Mouse (Mus musculus) limb, embryonic 13.5 days (tissue): ENCODE data around the gene Mdfi. TPM values are rescaled to one million over a fixed set of nuclear protein-coding genes. Genes with fewer than 3 reads are reported as not detected.

ENCODE experiments used
- ATAC-seq: fragments of 200-750 bp; cut with Nextera tagmentation; 2 replicates; pipeline ENCODE4 v1.8.0; 2017; ENCODE audit warnings: low read depth, moderate number of reproducible peaks, moderate TSS enrichment; ENCODE audit not compliant: low FRiP score
- H3K27ac ChIP-seq: fragments of 300-500 bp; sonication (generic); 2 replicates; pipeline ENCODE4 v1.5.1; 2015; ENCODE audit warnings: inconsistent platforms, mild to moderate bottlenecking, moderate library complexity
- H3K27me3 ChIP-seq: fragments of 300-500 bp; sonication (generic); 2 replicates; pipeline ENCODE4 v1.6.1; 2015; ENCODE audit warnings: mild to moderate bottlenecking, inconsistent platforms
- H3K36me3 ChIP-seq: fragments of 300-500 bp; sonication (generic); 2 replicates; pipeline ENCODE4 v1.6.1; 2015; ENCODE audit warnings: inconsistent platforms, mild to moderate bottlenecking, moderate library complexity
- H3K4me1 ChIP-seq: fragments of 300-500 bp; sonication (generic); 2 replicates; pipeline ENCODE4 v1.6.1; 2015; ENCODE audit warnings: inconsistent platforms
- H3K4me2 ChIP-seq: fragments of 300-500 bp; sonication (generic); replicated peaks from 2 replicates; pipeline ENCODE4 v1.6.1; 2015; ENCODE audit warnings: inconsistent platforms, mild to moderate bottlenecking, moderate library complexity
- H3K4me3 ChIP-seq: fragments of 300-500 bp; sonication (generic); 2 replicates; pipeline ENCODE4 v1.5.1; 2015; ENCODE audit warnings: moderate library complexity, mild to moderate bottlenecking, inconsistent platforms
- H3K9ac ChIP-seq: fragments of 300-500 bp; sonication (generic); 2 replicates; pipeline ENCODE4 v1.6.1; 2015; ENCODE audit warnings: mild to moderate bottlenecking, inconsistent platforms
- H3K9me3 ChIP-seq: fragments of 300-500 bp; sonication (generic); 2 replicates; pipeline ENCODE4 v1.6.1; 2016; ENCODE audit warnings: inconsistent platforms
- WGBS: fragments of 180-500 bp; shearing (Covaris S2); methylation state at CpG from one replicate; pipeline ENCODE4 v1.1.7; 2015; 5-methylcytosine and 5-hydroxymethylcytosine counted together
- polyA plus RNA-seq: library from polyadenylated mRNA; unstranded; fragments of >200 nt; fragmentation: Nextera tagmentation; extraction: Ambion mirVana; gene quantifications from 2 replicates; pipeline ENCODE4 v1.2.1, GENCODE M21; 2015

Mdfi gene
- polyA plus RNA-seq, 1 experiment from 2014 or later: 33.9 TPM

DNA sequence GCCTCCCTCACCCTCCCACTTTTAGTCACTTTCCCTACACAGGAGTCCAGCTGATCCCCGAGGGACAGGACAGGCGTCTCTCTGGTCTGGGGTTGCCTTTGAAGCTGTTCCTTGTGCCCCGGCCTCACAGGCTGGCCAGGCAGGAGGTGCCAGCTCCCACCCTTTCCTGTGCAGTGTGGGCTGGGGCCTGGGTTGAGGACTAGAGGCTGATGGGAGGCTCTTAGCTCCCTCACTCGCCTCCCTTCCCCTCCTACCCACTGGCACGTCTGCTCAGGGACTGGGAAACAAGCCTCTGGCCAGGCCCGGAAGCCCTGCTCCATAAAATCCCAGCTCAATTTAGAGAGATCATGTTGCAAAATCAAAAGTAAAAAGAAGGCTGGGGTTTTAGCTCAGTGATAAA, 60.9 kb downstream of the Mdfi start:
- peak overlapping the region; percentile 74 for H3K27ac ChIP-seq
- peaks cover 12% of the 10 kb centered on the region for H3K9me3 ChIP-seq
- H3K4me2 ChIP-seq: no peak overlapping the region
- H3K36me3 ChIP-seq: no peaks in the 10 kb centered on the region
- H3K9ac ChIP-seq: peak overlapping the region; percentile 13; the same call in 1 of the 2 replicates
- 15% methylated on average over 6 of the region's 6 CpGs for WGBS
- H3K27me3 ChIP-seq: no peaks in the 10 kb centered on the region; the same call in 1 of the 2 replicates
- ATAC-seq: no peak
- no peak overlapping the region for H3K4me3 ChIP-seq
- H3K4me1 ChIP-seq: peaks cover 37% of the 10 kb centered on the region

DNA sequence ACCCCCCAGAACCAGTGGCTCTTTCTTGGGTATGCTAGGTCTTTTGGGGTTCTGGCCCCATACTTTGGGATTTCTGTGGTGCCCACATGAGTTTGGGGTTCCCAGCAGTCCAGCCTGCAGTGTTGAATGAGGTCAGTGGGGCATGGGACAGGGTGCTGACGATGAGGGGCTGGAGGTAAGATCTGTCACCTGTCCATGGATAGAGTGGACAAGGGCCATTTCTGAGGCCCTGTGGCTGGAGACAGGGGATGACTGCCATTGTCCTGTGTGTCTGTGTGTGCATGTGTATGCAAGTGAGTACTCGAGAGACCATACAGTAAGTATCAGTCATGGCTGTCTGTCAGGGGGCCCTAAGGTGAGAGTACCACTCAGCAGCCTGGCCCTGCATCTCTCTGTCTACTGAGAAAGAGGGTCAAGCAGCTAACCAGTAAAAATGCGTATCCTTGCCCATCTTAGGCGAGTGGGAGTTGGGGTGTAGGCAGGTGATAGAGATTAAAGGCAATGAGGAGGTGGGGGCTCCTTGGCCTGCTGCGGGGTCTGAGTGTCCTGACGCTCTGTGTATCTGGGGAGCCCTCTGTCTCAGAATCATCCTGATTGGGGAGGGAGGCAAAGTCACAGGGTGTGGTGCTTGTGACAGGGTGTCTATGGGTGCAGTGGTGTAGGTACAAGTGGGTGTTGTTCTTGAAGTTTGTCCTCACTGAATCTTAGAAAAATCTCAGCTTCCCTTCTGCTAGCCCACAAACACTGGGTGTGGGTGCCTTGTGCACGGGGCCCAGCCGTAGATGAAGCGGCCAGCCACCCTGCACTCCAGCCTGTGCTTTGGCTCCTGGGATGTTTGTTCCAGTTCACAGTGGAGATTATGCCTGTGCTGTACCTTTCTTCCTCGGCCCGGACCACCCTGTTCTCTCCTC, 64.8 kb downstream of the Mdfi start:
- 81% methylated on average over 11 of the region's 11 CpGs for WGBS

DNA sequence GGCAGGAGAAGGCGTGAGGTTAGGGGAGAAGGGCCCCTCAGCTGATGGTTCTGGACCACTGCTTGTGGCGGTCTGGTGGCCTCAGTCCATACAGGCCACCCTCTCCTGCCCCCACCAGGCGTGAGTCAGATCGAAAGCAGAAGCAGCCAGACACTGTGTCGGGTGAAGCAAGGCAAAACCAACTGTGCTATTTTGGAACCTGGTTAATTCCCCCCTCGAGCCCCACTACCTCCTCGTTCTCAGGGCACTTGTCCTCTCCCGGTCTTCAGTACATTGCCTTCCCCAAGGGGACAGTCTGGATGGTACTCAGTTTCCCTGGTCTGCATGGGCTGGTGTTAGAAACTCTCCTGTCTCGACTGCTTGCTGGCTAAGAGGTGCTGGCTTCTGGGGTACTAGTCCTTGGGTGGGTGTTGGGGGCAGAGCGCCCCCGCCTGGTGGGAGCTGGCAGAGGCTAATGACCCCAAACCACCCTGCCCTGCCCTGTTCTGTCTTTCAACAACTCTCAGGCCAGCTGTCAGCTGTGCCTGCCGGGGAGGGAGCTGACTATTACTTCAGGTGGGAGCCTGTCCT, 65.7 kb downstream of the Mdfi start:
- H3K4me3 ChIP-seq: no peak overlapping the region
- H3K27ac ChIP-seq: no peak overlapping the region
- H3K9ac ChIP-seq: 0 out of 2 replicates have a peak overlapping the region, but pooled peaks have one; percentile 19
- peaks cover 5% of the 10 kb centered on the region; the same call in 1 of the 2 replicates for H3K27me3 ChIP-seq
- H3K4me2 ChIP-seq: no peak overlapping the region
- H3K9me3 ChIP-seq: peaks cover 12% of the 10 kb centered on the region
- ATAC-seq: no peak
- H3K36me3 ChIP-seq: no peaks in the 10 kb centered on the region
- WGBS: 43% methylated on average over 12 of the region's 12 CpGs
- peaks cover 17% of the 10 kb centered on the region for H3K4me1 ChIP-seq

More for the DNA sequence above, 64.8 kb downstream of the Mdfi start:
- Histone ChIP-seq H3K9me3 (peaks cover 12% of the 10 kb centered on the region), H3K27me3 (peaks cover 5% of the 10 kb centered on the region; the same call in 1 of the 2 replicates), H3K36me3 (no peaks in the 10 kb centered on the region), H3K9ac (no peak overlapping the region), H3K4me2 (no peak overlapping the region), H3K27ac (no peak overlapping the region), H3K4me3 (no peak overlapping the region), H3K4me1 (peaks cover 25% of the 10 kb centered on the region)
- ATAC-seq: no peak

DNA sequence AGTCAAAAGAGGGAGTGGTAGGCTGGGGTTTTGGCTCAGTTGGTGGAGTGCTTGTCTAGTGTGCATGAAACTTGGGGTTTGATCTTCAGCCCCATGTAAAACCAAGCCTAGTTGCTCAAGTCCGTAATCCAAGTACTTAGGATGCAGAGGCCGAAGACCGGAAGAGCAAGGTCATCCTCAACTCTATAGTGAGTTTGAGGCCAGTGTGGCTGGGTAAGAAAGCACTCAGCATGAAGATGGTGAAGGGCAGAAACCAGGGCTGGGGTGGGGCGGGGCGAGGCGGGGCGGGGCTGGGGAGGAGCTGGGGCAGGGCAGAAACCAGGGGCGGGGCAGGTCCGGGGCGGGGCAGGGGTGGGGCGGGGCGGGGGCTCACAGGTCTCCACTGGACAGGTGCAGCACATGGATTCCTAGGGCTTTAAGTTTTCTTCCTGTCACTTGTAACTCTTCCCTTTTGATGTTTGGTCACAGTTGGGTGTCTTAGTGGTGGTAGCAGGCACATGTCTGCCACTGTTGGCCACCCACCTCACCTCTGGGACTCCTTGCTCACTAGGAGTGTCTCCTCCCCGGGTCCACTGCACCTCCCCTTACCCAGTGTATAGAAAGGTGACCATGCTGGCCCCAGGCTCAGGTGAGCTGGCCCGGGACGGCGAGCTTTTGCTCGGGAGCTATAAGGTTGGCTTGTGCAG, 66.9 kb downstream of the Mdfi start:
- peaks cover 9% of the 10 kb centered on the region for H3K9me3 ChIP-seq
- H3K36me3 ChIP-seq: no peaks in the 10 kb centered on the region
- WGBS: 59% methylated on average over 9 of the region's 17 CpGs
- no peak overlapping the region for H3K4me2 ChIP-seq
- peaks cover 5% of the 10 kb centered on the region; the same call in 1 of the 2 replicates for H3K27me3 ChIP-seq
- no peak for ATAC-seq
- H3K4me3 ChIP-seq: no peak overlapping the region
- H3K27ac ChIP-seq: no peak overlapping the region
- peaks cover 20% of the 10 kb centered on the region for H3K4me1 ChIP-seq
- H3K9ac ChIP-seq: no peak overlapping the region

DNA sequence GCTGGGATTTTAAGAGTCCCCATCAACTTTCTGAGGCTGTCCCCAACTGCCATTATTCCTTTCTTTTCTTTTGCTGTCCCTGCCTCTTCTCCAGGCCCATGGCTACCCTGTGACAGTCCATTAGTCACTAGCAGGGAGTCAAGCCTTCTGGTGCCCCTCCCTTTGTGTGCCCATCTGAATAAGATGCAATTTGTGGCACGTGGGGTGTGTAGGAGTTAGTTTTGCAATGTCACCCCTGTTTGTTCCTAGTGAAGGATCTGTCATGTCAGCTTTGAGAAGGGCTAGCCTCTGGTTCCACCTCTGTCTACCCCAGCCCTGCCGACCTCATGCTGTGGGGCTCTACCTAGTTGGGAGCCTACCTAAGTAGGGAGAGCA, 67.4 kb downstream of the Mdfi start:
- Histone ChIP-seq H3K27me3 (peaks cover 5% of the 10 kb centered on the region; the same call in 1 of the 2 replicates), H3K4me2 (no peak overlapping the region), H3K36me3 (no peaks in the 10 kb centered on the region), H3K9me3 (peaks cover 3% of the 10 kb centered on the region), H3K4me3 (no peak overlapping the region), H3K27ac (no peak overlapping the region), H3K9ac (no peak overlapping the region), H3K4me1 (peaks cover 25% of the 10 kb centered on the region)
- 63% methylated on average over 2 of the region's 2 CpGs for WGBS
- ATAC-seq: no peak

DNA sequence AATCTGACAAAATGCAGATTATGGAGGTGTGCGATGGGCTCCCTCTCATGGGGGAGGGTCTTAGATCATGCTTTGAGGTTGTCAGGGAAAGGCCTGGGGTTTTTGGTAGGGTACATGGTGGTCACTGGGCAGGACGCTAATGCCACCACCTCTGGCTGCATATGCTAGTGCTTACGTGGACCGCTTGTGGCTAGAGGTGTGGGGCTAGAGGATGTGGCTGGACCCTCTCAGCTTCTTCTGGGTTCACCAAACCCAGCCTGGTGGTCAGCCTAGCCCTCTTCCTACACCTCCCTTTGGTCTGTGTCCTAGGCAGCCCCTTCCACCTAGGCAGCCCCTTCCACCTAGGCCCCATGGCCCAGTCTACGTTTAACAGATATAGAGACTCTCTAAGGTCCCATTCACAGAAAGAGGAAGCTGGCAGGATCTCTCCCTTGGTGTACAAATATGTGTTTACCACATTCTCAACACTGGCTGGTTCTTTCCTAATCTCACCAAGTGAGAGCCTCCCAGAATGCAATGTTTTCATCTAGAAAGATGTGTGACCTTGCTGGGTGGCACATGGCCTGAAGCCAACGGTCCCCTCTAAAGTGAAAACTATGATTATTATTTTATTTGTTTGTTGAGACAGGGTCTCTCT, 68.0 kb downstream of the Mdfi start:
- peaks cover 5% of the 10 kb centered on the region; the same call in 1 of the 2 replicates for H3K27me3 ChIP-seq
- WGBS: 86% methylated on average over 6 of the region's 6 CpGs

DNA sequence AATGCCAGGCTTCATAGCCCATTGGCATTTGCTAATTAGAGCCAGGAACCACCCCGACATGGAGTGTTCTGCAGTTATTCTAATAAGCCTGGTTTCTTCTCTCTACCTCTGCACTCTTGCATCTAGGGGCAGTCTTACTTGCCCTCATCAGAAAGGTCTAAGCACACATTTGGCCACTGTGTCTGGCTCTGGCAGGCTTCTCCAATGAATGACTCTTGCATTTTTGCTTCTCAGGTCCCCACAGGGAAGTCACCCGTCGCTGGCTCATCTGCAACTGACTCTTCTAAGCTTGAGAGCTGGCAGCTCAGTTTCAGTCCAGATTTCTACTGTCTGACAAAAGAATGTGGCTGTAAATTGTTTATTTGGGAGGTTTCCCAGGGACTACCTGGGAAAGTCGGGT, 68.5 kb downstream of the Mdfi start:
- WGBS: 70% methylated on average over 4 of the region's 4 CpGs
- Histone ChIP-seq H3K4me2 (no peak overlapping the region), H3K4me1 (peaks cover 25% of the 10 kb centered on the region), H3K9ac (no peak overlapping the region), H3K9me3 (no peaks in the 10 kb centered on the region), H3K27me3 (peaks cover 5% of the 10 kb centered on the region; the same call in 1 of the 2 replicates), H3K27ac (no peak overlapping the region), H3K36me3 (no peaks in the 10 kb centered on the region), H3K4me3 (no peak overlapping the region)
- no peak for ATAC-seq

More for the DNA sequence above, 68.0 kb downstream of the Mdfi start:
- H3K4me3 ChIP-seq: no peak overlapping the region
- H3K36me3 ChIP-seq: no peaks in the 10 kb centered on the region
- no peak overlapping the region for H3K9ac ChIP-seq
- H3K27ac ChIP-seq: no peak overlapping the region
- ATAC-seq: no peak
- H3K9me3 ChIP-seq: no peaks in the 10 kb centered on the region
- peaks cover 25% of the 10 kb centered on the region for H3K4me1 ChIP-seq
- H3K4me2 ChIP-seq: no peak overlapping the region

Other genes with a start within 250 kb of the Mdfi start
- 26.6 and 28.6 TPM in 2 replicates for gene Bysl, start 223.2 kb downstream of the Mdfi start, polyA plus RNA-seq
- gene Med20, start 223.1 kb downstream of the Mdfi start, polyA plus RNA-seq: 50.6 and 52.2 TPM in 2 replicates
- 1.8 and 2.2 TPM in 2 replicates for gene Gm20517, start 223.1 kb downstream of the Mdfi start, polyA plus RNA-seq
- gene Usp49, start 204.0 kb downstream of the Mdfi start, polyA plus RNA-seq: 5.6 and 7.4 TPM in 2 replicates
- 363 and 394 TPM in 2 replicates for gene Tomm6, start 146.3 kb downstream of the Mdfi start, polyA plus RNA-seq
- gene Frs3, start 145.7 kb downstream of the Mdfi start, polyA plus RNA-seq: 6.3 TPM in 2 replicates
- 0.37 and 0.52 TPM in 2 replicates for gene Gm21981, start 140.2 kb downstream of the Mdfi start, polyA plus RNA-seq
- 0.42 and 0.91 TPM in 2 replicates for gene Prickle4, start 140.0 kb downstream of the Mdfi start, polyA plus RNA-seq
- 0.14 and 0.43 TPM in 2 replicates for gene Pgc, start 107.8 kb downstream of the Mdfi start, polyA plus RNA-seq
- 8.8 and 9.1 TPM in 2 replicates for gene Tfeb, start 97.7 kb downstream of the Mdfi start, polyA plus RNA-seq
- gene Foxp4, start 90.0 kb upstream of the Mdfi start, polyA plus RNA-seq: 25.9 and 30.2 TPM in 2 replicates
- gene 1700122O11Rik, start 203.6 kb upstream of the Mdfi start, polyA plus RNA-seq: not detected in 2 replicates